Mouse (Mus musculus) MEL (cell line): ENCODE measurements around the gene P4ha1.

ENCODE experiments used
- CTCF ChIP-seq, 3 experiments: IDR thresholded peaks in 2 of 3; conservative IDR thresholded peaks in 1 of 3; 2 replicates each; pipeline ENCODE4 v1.5.1; 2011 to 2012; ENCODE audit warnings: low read length in 3 of 3, low read depth in 2 of 3, mild to moderate bottlenecking in 2 of 3, improper control_type of control experiment in 1 of 3, inconsistent platforms in 1 of 3, mixed read lengths in 1 of 3, moderate library complexity in 1 of 3; ENCODE audit not compliant: control insufficient read depth in 1 of 3, insufficient read depth in 1 of 3, poor library complexity in 1 of 3, severe bottlenecking in 1 of 3
- POLR2A ChIP-seq, 2 experiments: IDR thresholded peaks; 2 replicates each; pipeline ENCODE4 v1.6.1; 2011 to 2012; ENCODE audit warnings: low read length in 2 of 2, mild to moderate bottlenecking in 2 of 2, control low read depth in 1 of 2, improper control_type of control experiment in 1 of 2, low read depth in 1 of 2, moderate library complexity in 1 of 2; ENCODE audit not compliant: control insufficient read depth in 1 of 2, insufficient read depth in 1 of 2, poor library complexity in 1 of 2

- peak; percentile 42 to 45 (median 43); a peak in 5 of 6 replicates for TF ChIP-seq CTCF (IDR thresholded peaks at IDR 0.05 in 2 of 3, conservative IDR thresholded peaks at IDR 0.05 in 1 of 3; ENCODE audit: control insufficient read depth in 1 of 3, insufficient read depth in 1 of 3, low read depth in 2 of 3, low read length in 3 of 3, poor library complexity in 1 of 3, severe bottlenecking in 1 of 3)
- TF ChIP-seq POLR2A (IDR thresholded peaks at IDR 0.05; ENCODE audit: control insufficient read depth in 1 of 2, insufficient read depth in 1 of 2, low read depth in 1 of 2, low read length in 2 of 2, poor library complexity in 1 of 2): no peak
These were observed 90.6 kb downstream of the P4ha1 start for GRCm38 (mm10) chr10:59413711-59414110.
